Mouse (Mus musculus) heart, adult 18-20 months (tissue): ENCODE measurements at regions not wholly inside any gene's neighbourhood (a gene's known extent, or its start where the extent isn't known, plus 50 kb on each side); places are given as distances from the start of the nearest gene placed in this dataset.

Experiments
- DNase-seq, 2 experiments: peaks; one replicate each; pipeline ENCODE4 v3.0.0; 2021 to 2022; ENCODE audit warnings: mixed read lengths in 1 of 2

DNA sequence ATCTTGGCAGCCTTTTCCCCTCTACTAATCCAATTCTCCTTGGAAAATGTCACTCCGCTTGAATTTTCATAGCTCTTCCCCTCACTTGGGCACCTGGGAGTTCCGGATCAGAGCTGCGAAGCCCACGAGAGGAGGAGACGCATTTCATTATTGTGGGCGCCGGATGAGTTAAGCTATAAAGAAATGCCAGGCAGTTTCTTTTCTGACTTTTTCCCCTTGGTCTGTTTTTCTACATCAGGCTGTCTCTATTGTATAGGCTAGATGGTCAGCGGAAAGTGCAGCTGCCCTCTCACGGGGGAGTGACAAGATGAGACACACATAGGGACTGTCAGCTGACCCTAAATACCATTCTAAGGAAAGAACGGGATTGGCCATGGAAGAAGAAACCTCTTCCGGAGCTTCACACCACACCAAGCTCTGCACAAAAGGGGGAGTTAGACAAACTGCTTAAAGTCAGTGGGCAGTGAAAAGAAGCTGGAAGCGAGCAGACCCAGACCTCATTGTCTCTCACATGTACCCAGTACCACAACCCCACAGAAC lies 369.3 kb upstream of the Trib2 start:
- peak; percentile 35 to 54 for DNase-seq

DNA sequence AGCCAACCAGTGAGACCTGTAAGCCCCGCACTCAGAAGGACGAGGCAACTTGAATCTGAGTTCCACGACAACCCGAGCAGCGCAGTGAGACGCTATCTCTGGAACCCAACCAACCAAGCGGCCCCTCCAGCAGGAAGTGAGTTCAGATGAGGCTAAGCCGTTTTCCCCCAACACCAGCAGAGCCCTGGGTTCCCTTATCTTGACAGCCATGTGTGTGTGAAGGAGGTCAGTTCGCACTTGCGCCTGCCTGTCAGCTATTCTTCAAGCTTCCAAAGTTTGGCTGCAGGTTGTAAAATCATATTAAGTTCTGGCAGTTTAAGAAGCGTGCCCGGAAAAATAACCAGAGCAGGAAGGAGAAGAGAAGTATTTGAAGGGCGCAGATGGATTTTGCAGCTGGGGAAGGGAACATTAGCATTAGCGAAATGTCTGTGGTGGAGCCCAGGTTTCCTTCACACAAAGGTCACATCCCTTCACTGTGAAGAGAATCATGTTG lies 368.8 kb upstream of the Trib2 start:
- peak; percentile 73 to 81 for DNase-seq

DNA sequence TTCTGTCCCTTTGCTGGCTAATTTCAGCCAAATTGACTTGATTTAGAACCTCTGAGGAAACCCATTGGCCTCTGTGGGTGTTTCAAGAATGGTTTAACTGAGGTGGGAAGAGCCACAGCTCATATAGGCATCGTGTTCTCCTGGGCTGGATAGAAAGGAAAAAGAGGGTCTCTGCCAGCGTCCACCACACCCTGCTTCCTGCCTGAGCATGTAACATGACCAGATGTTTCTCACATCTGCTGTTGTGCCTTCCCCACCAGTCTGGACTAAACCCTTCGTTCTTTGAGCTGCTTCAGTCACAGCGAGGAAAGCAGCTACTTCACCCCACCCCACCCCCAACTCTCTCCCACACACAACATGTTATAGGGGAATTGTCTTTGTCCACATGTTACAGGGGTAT lies 366.3 kb upstream of the Trib2 start:
- peak in 1 of 2 experiments; percentile 20 for DNase-seq

DNA sequence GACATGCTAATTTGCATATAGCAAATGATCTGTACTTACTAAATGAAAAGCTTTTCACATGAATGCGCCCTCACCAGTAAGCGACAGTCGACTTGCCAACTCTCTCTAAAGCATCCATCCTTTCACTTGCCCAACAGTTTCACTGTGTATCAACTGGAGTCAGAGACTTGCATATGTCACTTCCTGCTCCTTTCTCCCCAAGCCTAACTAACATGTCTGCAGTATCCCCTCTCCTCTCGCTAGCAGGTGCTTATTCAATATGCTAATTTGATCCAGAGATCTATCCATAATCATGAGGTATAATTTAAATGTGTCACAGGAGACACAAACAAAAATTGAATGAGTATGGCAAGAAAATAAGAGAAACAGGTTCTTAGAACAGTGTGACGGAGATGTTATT lies 364.9 kb upstream of the Trib2 start:
- no peak for DNase-seq

DNA sequence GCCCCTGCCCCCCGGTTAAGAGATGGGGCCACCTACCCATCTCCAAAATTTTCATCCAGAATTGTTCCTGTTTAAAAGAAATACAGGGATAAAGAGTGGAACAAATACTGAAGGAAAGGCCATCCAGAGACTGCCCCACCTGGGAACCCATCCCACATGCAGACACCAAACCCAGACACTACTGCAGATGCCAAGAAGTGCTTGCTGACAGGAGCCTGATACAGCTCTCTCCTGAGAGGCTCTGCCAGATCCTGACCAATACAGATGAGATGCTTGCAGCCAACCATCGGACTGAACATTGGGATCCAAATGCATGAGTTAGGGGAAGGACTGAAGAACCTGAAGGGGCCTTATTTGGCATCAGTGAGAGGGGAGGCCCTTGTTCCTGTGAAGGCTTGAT lies 363.2 kb upstream of the Trib2 start:
- DNase-seq = no peak

DNA sequence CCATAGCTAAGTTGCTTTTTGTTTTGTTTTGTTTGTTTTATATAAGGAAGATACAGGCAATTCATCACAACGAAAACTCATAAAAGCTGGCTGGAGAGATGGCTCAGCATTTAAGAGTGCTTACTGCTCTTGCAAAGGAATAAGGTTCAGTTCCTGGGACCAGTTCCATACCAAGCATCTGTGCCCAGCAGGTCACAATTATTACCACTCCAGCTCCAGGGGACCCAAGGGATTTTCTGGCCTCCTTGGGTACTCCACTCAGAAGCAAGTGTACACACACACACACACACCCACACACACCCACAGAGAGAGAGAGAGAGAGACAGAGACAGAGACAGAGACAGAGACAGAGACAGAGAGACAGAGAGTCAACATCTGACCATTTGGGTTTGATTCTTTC lies 359.6 kb upstream of the Trib2 start:
- no peak for DNase-seq

DNA sequence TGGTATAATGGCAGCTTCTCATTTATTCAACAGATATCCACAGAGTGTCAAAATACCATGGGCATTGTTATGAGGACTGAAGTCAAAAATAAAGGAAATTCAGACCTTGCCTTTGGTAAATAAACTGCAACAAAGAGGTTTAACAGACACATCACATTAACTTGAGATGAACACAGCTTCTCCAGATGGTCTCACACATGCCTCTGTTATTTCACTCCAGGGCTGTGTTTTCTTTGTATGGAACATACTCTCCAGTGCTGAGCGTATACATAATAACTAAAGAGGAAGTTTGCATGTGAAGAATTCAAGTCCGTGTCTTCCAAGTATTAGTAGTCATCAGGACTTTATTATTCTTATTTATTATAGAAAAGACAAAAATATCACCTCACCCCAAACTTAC lies 355.5 kb upstream of the Trib2 start:
- DNase-seq = no peak

DNA sequence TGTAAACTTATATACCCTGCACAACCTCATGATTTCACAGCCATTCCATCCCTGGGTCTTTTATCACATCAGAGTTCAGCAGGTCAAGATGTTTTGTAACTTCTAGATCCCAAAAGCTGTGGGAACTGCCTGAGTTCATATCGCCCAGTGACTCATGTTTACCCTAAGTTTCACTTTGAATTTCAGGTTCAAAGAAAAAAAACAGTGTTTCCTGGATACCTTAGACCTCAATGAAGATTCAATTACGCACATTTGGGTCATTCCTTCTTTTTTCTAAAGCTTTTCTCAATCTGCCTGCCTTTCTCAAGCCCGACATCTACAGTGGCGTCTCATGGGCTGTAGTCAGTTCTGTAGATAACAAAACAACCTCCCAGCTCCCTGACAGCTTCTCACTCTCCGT lies 354.9 kb upstream of the Trib2 start:
- DNase-seq = no peak

DNA sequence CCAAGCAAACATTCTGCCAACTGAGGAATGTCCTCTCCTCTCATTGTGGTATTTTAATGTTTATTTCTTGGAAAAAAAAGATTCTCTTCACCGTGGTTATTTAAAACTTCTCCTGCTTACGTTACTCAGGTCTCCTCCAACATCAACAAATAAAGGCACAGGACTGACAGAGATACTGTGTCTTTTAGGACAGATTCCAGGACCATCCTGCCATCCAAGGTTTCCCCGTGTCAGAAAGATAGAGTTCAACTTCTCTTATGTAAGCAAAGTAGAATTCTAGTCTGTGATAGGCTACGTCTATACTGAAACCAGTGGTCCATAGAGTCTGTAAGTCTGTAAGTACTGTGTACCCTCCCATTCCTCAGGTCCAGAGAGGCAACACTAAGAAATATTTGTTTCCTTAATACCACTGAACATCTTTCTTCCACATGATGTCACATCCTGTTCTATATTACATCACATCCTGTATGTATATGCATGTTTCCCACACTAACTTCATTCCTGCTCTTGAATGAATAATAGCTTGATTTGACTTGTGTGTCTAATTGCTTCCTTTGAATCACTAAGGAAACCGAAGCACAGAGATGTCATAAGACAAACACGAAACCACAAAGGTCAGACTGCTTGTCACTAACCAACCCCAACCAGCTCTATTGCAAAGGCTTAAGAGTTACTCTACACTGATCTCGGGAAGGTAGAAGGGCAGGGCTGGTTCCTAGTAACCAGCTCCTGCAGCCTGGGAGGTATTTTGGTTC lies 353.2 kb upstream of the Trib2 start:
- DNase-seq = no peak

- DNase-seq = no peak
These were observed 351.1 kb upstream of the Trib2 start for GRCm38 (mm10) chr12:16167793-16168343.

DNA sequence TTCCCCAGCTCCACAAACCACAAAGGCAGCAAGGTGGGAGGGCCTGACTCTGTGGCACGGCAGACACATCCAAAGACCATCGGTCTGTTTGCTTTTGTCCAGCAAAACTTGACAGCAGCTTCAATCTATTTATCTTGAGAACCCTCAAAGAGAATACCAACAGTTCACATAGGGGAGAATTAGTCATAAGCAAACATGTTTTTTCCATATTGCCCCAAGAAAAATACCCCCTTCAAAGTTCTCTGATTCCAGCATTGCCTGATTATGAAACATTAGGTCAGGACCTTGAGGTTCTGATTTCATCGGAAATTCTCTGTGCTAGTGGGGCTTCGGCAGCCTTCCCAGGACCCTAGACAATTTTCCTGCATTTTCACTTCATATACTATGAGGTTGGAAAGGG lies 348.4 kb upstream of the Trib2 start:
- no peak for DNase-seq

- DNase-seq = no peak
These were observed 345.2 kb upstream of the Trib2 start for GRCm38 (mm10) chr12:16161947-16162346.

- peak; percentile 74 to 77 for DNase-seq
These were observed 341.2 kb upstream of the Trib2 start for GRCm38 (mm10) chr12:16157896-16158295.

DNA sequence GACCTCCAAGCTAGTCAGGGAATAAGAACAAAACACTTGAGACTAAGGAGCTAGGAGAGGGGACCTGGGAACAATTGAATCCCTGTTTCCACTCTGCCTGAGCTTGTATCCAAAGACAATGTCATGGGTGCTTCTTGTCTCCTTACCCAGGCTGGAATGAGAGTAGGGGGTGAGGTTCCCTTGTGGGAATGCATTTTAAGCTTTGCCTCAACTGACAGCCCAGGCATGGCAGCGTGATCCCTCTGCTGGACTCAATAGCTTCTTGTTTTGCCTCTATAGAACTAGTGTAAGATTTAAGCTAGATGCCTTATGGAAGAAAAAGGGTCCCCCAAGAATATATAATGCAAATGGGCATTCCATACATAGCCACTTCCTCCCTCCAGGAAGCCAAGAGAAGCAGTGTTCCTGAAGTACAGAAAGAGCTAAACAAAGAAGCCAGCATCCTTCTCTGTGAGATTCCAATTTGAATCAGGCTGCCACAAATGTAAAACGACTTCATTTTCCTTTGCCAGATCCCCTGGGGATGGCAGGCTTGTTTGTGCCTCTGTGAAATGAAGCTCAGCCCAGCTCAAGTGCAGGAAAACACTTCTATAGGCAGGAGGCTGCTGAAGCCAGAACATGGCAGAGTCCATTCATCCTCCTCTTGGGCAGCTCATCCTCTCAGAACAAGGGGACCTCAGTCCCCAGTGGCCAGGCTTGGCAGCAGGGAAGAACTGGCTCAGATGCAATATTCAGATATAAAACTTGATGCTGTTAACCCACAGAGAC lies 339.3 kb upstream of the Trib2 start:
- no peak for DNase-seq

GRCm38 (mm10) chr12:16154256-16154655 lies 337.5 kb upstream of the Trib2 start:
- no peak for DNase-seq

DNA sequence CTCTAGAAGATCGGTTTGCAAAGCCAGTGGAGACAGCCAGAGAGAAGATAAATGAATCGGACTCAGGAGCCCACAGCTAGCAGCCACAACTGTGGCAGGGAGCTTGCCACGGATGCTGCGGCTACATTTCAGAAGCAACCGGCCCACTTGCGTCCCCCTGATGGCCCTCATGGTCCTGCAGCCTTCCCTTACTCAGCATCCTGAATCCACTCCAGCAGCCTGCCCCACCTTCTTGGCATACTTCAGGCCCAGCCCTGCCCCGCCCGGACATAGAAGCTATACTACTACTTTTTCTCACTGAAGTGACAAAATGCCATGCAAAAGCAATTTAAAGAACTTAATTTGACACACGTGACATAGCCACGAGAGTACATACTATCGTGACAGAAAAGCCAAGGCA lies 335.4 kb upstream of the Trib2 start:
- DNase-seq = peak; percentile 12 to 18

DNA sequence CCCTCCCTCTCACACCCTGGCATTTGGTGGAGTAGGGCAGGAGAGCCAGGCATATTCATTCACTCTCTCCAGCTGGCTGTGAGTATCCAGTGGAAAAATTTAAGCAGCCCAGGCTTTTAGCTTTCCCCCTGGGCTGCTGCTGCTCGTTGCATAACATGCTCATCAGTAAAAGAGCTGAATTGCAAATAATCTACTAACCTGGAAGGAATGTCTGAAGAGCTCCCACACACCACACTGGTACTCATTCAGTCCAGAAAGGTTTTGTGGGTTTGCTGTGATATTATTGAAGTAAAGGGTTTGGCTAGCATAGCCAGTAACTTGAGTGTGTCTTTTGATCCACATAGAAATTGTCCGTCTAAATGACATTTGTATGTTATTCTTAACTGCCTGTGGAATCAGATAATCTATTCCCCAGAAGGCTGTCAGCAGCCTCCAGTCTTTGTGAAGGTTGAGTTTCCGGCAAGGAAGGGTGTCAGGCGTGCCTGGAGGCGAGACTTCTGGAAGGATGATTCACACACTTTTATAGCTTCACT lies 334.5 kb upstream of the Trib2 start:
- peak; percentile 34 to 67 for DNase-seq

DNA sequence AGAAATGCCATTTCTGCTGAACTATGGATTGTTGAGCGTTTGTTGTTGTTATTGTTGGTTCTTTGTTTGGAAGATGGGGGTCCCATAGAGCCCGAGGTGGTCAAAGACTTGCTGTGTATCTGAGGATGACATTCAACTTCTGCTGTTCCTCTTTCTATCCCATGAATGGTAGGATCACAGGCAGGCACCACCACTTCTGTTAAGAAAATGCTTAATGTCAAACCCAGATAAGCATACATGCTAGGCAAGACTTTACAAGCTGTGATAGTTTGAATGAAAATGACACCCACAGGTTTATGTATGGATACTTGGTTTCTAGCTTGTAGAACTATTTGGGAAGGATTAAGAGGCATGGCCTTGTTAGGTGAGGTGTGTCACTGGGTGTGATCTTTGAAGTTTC lies 330.2 kb upstream of the Trib2 start:
- DNase-seq = no peak

- DNase-seq = peak; percentile 28 to 67
These were observed 328.9 kb upstream of the Trib2 start for GRCm38 (mm10) chr12:16145621-16146020.

DNA sequence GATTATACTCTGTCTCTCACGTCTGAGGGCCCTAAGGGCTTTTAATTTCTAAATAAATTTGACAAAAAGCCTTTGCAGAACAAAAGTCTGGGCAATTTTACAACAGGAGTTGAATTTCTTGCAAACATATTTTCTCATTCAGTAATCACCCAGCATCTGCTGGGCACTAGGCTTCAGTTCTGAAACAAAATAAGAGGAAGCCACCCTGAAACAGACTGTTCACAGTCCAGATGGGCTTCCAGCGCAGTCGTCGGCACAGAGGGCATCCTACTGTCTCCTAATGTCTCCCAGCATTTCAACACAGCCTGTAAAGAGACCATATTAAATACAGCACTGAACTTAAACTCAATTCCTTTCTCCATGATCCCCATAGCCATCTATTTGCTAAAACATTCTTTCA lies 324.5 kb upstream of the Trib2 start:
- no peak for DNase-seq

DNA sequence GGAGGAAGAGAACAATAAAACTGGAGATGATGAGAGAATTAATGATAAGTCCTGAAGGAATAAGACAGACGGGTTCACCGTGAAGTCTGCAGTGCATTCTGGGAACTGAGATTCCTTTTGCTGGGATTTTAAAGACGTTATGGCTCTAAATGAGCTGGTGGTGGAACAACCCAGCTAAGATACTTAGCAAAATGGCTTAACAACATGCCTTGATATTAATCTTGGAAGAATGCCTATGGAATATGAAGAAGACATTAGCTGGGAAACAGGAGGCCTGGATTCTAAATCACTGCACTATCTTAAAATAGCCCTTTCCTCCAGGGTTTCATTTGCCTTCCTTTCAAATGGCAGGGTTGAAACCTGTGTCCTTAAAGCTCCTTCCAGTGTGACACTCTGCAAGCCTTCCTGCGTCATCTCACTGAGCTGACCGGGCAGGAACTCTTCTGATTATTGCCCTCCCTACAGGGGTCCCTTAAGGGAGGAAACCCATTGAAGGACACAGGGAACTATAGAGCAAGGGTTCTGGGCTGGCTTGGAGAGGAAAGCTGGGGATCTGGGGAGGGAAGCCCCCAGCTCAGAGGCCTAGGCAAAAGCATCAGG lies 323.9 kb upstream of the Trib2 start:
- peak in 1 of 2 experiments; percentile 48 for DNase-seq

- DNase-seq = no peak
These were observed 322.4 kb upstream of the Trib2 start for GRCm38 (mm10) chr12:16139152-16139551.
